Mouse (Mus musculus): Measurements from ENCODE around the gene Arid3a.

GRCm38 (mm10) chr10:79896814-79897213 lies 30.0 kb upstream of the Arid3a start:
- TF ChIP-seq EP300 (IDR thresholded peaks at IDR 0.05; ENCODE audit: low read depth) (no peak), CTCF (IDR thresholded peaks at IDR 0.05; ENCODE audit: low read depth) (no peak)
